18 mouse cellular contexts compared by ENCODE assay signal in the genomic region with DNA sequence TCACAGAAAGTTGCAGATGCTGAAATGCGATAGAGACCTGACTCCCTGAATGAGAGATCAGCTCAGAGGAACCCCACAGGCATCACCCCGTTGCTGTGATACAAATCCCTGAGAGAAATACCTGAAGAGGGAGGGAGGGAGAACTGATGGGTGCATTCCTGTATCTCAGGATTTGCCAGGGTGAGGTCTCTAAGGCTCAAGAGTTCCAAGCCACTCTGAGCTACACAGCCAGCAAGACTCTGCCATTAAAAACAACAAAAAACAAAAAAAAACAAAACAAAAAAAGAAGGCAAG.
"Had no signal": no experiment of that assay in that cellular context is flagged by ENCODE, and none has a peak within 500 bp of the region (broad histone marks: within the 10 kb centered on the region; RNA-seq: fewer than 3 reads in every experiment).

No protein-coding gene starts in this region.

- H3K36me3 ChIP-seq: limb, embryonic 12.5 days; limb, embryonic 15.5 days had no signal

- H3K4me3 ChIP-seq: left cerebral cortex, adult 2 months; limb, embryonic 12.5 days; limb, embryonic 15.5 days had no signal

- DNase-seq: kidney, adult 8-10 months; kidney, postnatal 14 days; kidney, postnatal 4 days; layer of hippocampus, postnatal 36 days; left cerebral cortex, postnatal 4 days; liver, postnatal 0 days; lung, embryonic 14.5 days; midbrain, embryonic 14.5 days; right cerebral cortex, postnatal 14 days; right cerebral cortex, postnatal 4 days; thymus, adult 2 months; thymus, postnatal 14 days; thymus, postnatal 4 days had no signal

- H3K9me3 ChIP-seq: limb, embryonic 12.5 days; limb, embryonic 15.5 days had no signal

- H3K27me3 ChIP-seq: limb, embryonic 12.5 days; limb, embryonic 15.5 days had no signal

- H3K27ac ChIP-seq: left cerebral cortex, adult 2 months; limb, embryonic 12.5 days; limb, embryonic 15.5 days; liver, embryonic 14.5 days; stomach, postnatal 0 days had no signal

- H3K9ac ChIP-seq: limb, embryonic 12.5 days; limb, embryonic 15.5 days; liver, embryonic 14.5 days; liver, postnatal 0 days; lung, embryonic 14.5 days had no signal
